Mouse (Mus musculus): ENCODE measurements around the gene Rhobtb1. TPM values are rescaled to one million over a fixed set of nuclear protein-coding genes. Genes with fewer than 3 reads are reported as not detected.

The Rhobtb1 gene
- total and polyA plus RNA-seq, 2 experiments from 2014 or later = 12.1 to 16.9 TPM

DNA sequence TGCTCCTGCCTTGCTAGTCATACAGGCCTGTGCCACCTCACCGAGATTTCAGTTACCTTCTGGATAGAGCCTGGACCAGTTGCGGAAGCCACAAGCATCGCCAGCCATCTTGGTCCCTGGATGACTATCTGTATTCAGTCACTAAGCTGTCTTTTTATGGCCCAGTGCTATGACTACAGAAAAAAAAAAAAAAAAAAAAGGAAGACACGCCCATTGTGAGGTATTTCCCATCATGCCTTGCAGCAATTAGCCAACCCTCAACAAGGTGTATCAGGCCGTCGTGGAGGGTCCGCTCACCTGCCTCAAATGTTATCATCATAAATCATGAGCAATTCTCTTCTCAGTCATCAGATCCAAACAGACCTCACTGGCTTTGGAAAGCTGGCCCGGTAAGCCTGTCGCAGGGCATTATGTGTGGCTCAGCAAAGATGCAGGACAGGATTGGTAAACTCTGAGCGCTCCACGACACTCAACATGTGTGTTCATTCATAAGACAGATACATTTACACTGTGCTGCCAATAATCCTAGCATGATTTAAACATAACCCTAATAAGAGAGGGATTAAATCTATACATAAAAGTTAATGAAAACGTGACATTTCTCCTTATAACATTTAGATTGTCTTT is 176.9 kb downstream of the Rhobtb1 start:
- TF ChIP-seq CTCF (IDR thresholded peaks at IDR 0.05; ENCODE audit: low read depth) = no peak
- ATAC-seq (no peak), DNase-seq (no peak)
- no peak overlapping the region for H3K9ac ChIP-seq
- H3K9me3 ChIP-seq (ENCODE audit: low read length) = no peaks in the 10 kb centered on the region
- H3K4me1 ChIP-seq (ENCODE audit: insufficient read depth) = no peaks in the 10 kb centered on the region
- H3K27ac ChIP-seq (ENCODE audit: low read depth, low read length) = no peak overlapping the region
- no peak overlapping the region for H3K4me3 ChIP-seq (ENCODE audit: low read depth, low read length)
- no peaks in the 10 kb centered on the region for H3K27me3 ChIP-seq (ENCODE audit: insufficient read depth, low read length)
- no peak overlapping the region for H3K4me2 ChIP-seq (ENCODE audit: low read depth)
- WGBS = 89% methylated on average over 12 of the region's 12 CpGs
- no peaks in the 10 kb centered on the region for H3K36me3 ChIP-seq (ENCODE audit: insufficient read depth)

DNA sequence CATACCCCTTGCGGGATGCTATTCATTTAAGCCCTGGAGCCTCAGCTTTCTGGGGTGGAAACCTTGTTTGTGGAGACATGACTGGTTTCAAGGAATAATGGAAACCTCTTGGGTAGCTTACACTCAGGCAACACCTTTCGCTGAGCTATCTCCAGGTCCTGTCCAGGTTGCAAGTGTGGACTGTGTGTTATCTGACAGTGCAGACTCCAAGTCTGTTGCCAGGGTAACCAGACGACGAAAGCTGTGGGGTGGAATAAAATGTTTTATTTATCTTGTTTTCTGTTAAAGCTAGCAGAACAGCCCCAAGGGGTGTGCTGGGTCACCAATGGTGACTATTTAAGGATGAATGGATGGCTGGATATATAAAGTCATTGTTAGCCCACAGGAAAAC is 177.4 kb downstream of the Rhobtb1 start:
- no peak for TF ChIP-seq CTCF (IDR thresholded peaks at IDR 0.05; ENCODE audit: low read depth)
- 49% methylated on average over 4 of the region's 4 CpGs for WGBS
- Histone ChIP-seq H3K36me3 (ENCODE audit: insufficient read depth) (no peaks in the 10 kb centered on the region), H3K4me1 (ENCODE audit: insufficient read depth) (no peaks in the 10 kb centered on the region), H3K27ac (ENCODE audit: low read depth, low read length) (no peak overlapping the region), H3K27me3 (ENCODE audit: insufficient read depth, low read length) (no peaks in the 10 kb centered on the region), H3K9ac (no peak overlapping the region), H3K4me2 (ENCODE audit: low read depth) (no peak overlapping the region), H3K9me3 (ENCODE audit: low read length) (no peaks in the 10 kb centered on the region), H3K4me3 (ENCODE audit: low read depth, low read length) (no peak overlapping the region)
- DNase-seq (peak; percentile 27), ATAC-seq (peak; percentile 40; the same call in 1 of the 2 replicates)

DNA sequence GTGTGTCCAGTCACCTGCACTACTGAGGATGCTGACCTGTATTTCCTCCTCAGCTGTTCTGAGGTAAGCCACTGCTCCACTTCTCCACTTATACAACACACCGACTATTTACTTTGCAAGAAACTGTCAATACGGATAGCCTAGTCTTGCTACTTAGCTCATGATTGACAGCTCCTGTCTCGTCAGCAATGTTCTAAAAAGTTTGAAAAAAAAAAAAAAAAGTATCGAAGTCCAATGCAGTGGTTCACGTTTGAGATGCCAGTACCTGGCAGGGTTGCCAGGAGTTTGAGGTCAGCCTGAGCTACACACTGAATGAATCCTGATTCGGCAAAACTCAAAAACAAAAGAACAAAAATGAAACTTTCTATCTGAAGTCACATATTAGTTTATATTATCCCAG is 180.0 kb downstream of the Rhobtb1 start:
- Histone ChIP-seq H3K9ac (no peak overlapping the region), H3K4me1 (ENCODE audit: insufficient read depth) (no peaks in the 10 kb centered on the region; the same call in 1 of the 2 replicates), H3K27me3 (ENCODE audit: insufficient read depth, low read length) (no peaks in the 10 kb centered on the region), H3K9me3 (ENCODE audit: low read length) (no peaks in the 10 kb centered on the region), H3K27ac (ENCODE audit: low read depth, low read length) (no peak overlapping the region), H3K4me2 (ENCODE audit: low read depth) (no peak overlapping the region), H3K4me3 (ENCODE audit: low read depth, low read length) (no peak overlapping the region), H3K36me3 (ENCODE audit: insufficient read depth) (no peaks in the 10 kb centered on the region)
- TF ChIP-seq CTCF (IDR thresholded peaks at IDR 0.05; ENCODE audit: low read depth) = no peak
- DNase-seq (no peak), ATAC-seq (no peak)
- 87% methylated on average over 6 of the region's 6 CpGs for WGBS

DNA sequence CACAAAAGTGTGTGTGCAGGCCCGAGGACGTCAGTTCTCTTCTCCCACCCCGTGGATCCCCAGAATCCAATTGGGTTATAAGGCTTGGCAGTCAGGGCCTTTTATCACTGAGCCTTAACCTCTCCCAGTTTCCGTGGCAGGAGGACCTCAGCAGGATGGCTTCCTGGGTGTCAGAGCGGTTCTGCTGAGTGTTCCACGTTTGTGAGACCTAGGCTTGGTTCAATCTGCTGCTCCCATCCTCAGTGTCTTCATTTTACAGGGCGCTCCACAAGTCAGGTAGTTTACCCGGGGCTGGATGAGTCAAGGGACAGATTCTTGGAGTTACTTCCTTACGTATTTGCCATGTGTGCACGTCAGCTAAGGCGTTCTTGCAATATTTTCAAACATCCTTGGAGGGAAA is 182.0 kb downstream of the Rhobtb1 start:
- Histone ChIP-seq H3K27ac (ENCODE audit: low read depth, low read length) (no peak overlapping the region), H3K9ac (no peak overlapping the region), H3K27me3 (ENCODE audit: insufficient read depth, low read length) (no peaks in the 10 kb centered on the region), H3K4me1 (ENCODE audit: insufficient read depth) (no peaks in the 10 kb centered on the region; the same call in 1 of the 2 replicates), H3K9me3 (ENCODE audit: low read length) (no peaks in the 10 kb centered on the region), H3K36me3 (ENCODE audit: insufficient read depth) (no peaks in the 10 kb centered on the region), H3K4me2 (ENCODE audit: low read depth) (no peak overlapping the region), H3K4me3 (ENCODE audit: low read depth, low read length) (no peak overlapping the region)
- no peak for TF ChIP-seq CTCF (IDR thresholded peaks at IDR 0.05; ENCODE audit: low read depth)
- DNase-seq = no peak
- no peak for ATAC-seq
- whole genome bisulfite sequencing = 90% methylated on average over 11 of the region's 11 CpGs

DNA sequence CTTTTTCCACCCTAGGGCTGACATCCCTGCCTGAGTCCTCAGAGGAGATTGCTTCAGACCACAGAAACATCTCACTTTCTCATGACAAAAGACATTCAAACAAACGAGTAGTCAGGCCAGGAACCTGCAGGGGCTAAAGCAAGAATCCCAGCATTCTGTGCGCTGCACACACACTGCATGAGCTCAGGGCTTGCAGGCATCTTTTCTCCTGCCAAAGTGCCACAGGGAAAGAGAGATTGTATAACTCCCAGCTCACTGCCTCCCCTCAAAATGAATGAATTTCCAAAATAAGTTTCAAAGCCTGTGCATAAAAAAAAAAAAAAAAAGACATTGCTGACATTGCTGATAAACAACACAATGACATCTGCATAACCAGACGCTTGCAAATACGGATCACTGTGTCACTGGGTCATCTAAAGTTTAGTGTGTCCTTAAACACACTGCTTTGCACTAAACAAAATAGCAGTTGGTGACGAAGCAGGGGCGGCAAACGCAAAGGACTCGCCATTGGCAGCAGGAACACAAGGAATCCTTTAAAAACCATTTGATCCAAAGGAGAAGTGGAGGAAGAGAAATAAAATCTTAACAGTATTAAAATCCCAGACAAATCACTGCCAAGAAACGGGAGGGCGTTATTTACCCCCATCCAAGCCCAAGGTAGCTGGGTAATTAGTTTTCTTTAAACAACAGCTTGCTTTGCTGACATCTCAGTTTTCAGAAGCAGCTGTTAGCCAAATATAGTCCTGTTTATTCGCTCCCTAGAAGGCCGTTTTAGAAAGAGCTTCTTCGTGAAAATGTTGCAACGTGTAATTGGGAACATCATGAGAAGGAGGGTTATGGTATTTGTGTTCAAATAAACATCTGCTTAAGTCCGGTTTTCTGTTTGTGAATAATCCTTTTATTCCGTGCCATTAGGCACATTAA is 183.3 kb downstream of the Rhobtb1 start:
- Histone ChIP-seq H3K4me1 (ENCODE audit: insufficient read depth) (no peaks in the 10 kb centered on the region; the same call in 1 of the 2 replicates), H3K27me3 (ENCODE audit: insufficient read depth, low read length) (no peaks in the 10 kb centered on the region), H3K4me2 (ENCODE audit: low read depth) (peak overlapping the region; percentile 19; the same call in 1 of the 2 replicates), H3K27ac (ENCODE audit: low read depth, low read length) (peak overlapping the region; percentile 57), H3K9me3 (ENCODE audit: low read length) (no peaks in the 10 kb centered on the region), H3K9ac (no peak overlapping the region), H3K4me3 (ENCODE audit: low read depth, low read length) (no peak overlapping the region), H3K36me3 (ENCODE audit: insufficient read depth) (no peaks in the 10 kb centered on the region)
- DNase-seq (peak; percentile 57), ATAC-seq (peak; percentile 67)
- TF ChIP-seq CTCF (IDR thresholded peaks at IDR 0.05; ENCODE audit: low read depth) = no peak
- WGBS = 20% methylated on average over 16 of the region's 16 CpGs

DNA sequence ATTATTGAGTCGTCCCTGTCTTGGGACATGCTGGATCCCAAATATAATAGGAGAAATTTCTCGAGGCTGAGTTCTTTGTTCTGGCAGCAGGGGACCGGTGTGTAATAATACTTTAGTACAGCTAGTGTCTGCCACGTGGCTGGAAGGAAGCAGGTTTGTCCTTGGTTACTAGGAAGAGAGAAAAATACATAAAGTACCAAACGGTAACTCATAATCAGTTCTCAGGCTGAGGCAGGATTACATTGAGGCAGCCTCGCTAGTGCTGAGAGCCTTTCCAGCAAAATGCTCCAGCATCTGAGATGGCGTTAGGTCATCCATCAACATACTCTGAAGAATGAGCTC is 183.9 kb downstream of the Rhobtb1 start:
- Histone ChIP-seq H3K4me1 (ENCODE audit: insufficient read depth) (no peaks in the 10 kb centered on the region; the same call in 1 of the 2 replicates), H3K27ac (ENCODE audit: low read depth, low read length) (peak overlapping the region; percentile 57), H3K9ac (no peak overlapping the region), H3K27me3 (ENCODE audit: insufficient read depth, low read length) (no peaks in the 10 kb centered on the region), H3K4me3 (ENCODE audit: low read depth, low read length) (no peak overlapping the region), H3K4me2 (ENCODE audit: low read depth) (0 out of 2 replicates have a peak overlapping the region, but pooled peaks have one; percentile 19), H3K36me3 (ENCODE audit: insufficient read depth) (no peaks in the 10 kb centered on the region), H3K9me3 (ENCODE audit: low read length) (no peaks in the 10 kb centered on the region)
- 16% methylated on average over 7 of the region's 7 CpGs for WGBS
- TF ChIP-seq CTCF (IDR thresholded peaks at IDR 0.05; ENCODE audit: low read depth) = no peak
- ATAC-seq = peak; percentile 59
- no peak for DNase-seq

DNA sequence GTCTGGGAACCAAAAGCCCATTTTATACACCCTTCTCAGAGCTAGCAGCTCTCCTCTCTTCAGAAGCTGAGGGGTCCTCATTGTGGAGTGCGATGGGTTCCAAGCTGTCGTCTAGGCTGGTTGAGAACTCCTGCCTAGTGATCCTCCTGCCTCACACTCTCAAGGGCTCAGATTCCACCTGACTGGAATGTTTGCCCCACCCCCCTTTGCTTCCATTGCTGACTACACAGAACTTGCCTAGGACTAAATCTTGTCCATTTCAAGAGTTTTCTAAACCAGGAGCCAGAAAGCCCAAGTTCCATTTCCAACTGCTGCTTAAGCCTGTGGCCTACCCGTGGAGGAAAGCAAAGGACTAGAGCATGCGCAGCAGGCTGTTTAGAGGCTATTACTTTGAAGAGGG is 184.4 kb downstream of the Rhobtb1 start:
- H3K9ac ChIP-seq = no peak overlapping the region
- no peaks in the 10 kb centered on the region for H3K36me3 ChIP-seq (ENCODE audit: insufficient read depth)
- H3K9me3 ChIP-seq (ENCODE audit: low read length) = no peaks in the 10 kb centered on the region
- H3K27me3 ChIP-seq (ENCODE audit: insufficient read depth, low read length) = no peaks in the 10 kb centered on the region
- no peak for TF ChIP-seq CTCF (IDR thresholded peaks at IDR 0.05; ENCODE audit: low read depth)
- H3K27ac ChIP-seq (ENCODE audit: low read depth, low read length) = peak overlapping the region; percentile 57; the same call in 1 of the 2 replicates
- no peaks in the 10 kb centered on the region; the same call in 1 of the 2 replicates for H3K4me1 ChIP-seq (ENCODE audit: insufficient read depth)
- no peak overlapping the region for H3K4me2 ChIP-seq (ENCODE audit: low read depth)
- ATAC-seq (no peak), DNase-seq (no peak)
- no peak overlapping the region for H3K4me3 ChIP-seq (ENCODE audit: low read depth, low read length)
- WGBS = 82% methylated on average over 4 of the region's 4 CpGs

Data from forebrain, postnatal 0 days (tissue).